ENCODE assay signal across 25 mouse cellular contexts in genomic region chr1:75363868-75364267, GRCm38 (mm10). TPM values are rescaled to one million over a fixed set of nuclear protein-coding genes. Genes with fewer than 3 reads are reported as not detected.
"Had no signal": no experiment of that assay in that cellular context is flagged by ENCODE, and none has a peak within 500 bp of the region (broad histone marks: within the 10 kb centered on the region; RNA-seq: fewer than 3 reads in every experiment).

No protein-coding gene starts in this region.

- DNase-seq: gastrocnemius, postnatal 10 days; gastrocnemius, postnatal 25 days; heart, adult 11 months; heart, adult 2 months; heart, postnatal 10 days; heart, postnatal 36 days; kidney, adult 11 months; kidney, adult 2 months; kidney, adult 9 months; kidney, postnatal 14 days; kidney, postnatal 36 days; layer of hippocampus, postnatal 36 days; liver; liver, embryonic 13.5 days had no signal

- ATAC-seq: hindbrain, postnatal 0 days; intestine, embryonic 16.5 days had no signal

- H3K36me3 ChIP-seq: hindbrain, embryonic 13.5 days; hindbrain, embryonic 15.5 days; kidney, embryonic 15.5 days; limb, embryonic 10.5 days; limb, embryonic 12.5 days; liver, embryonic 13.5 days had no signal

- H3K4me3 ChIP-seq: heart, adult 2 months; heart, embryonic 12.5 days; hindbrain, embryonic 13.5 days; hindbrain, embryonic 15.5 days; kidney, embryonic 15.5 days; limb, embryonic 10.5 days; limb, embryonic 12.5 days; liver, embryonic 13.5 days had no signal

- H3K27ac ChIP-seq: heart, adult 2 months; hindbrain, embryonic 13.5 days; hindbrain, embryonic 15.5 days; hindbrain, postnatal 0 days; kidney, embryonic 15.5 days; kidney, postnatal 0 days; limb, embryonic 10.5 days; limb, embryonic 12.5 days; liver, embryonic 13.5 days had no signal

- H3K9me3 ChIP-seq: heart, embryonic 12.5 days; hindbrain, embryonic 13.5 days; hindbrain, embryonic 15.5 days; kidney, embryonic 15.5 days; limb, embryonic 10.5 days; limb, embryonic 12.5 days; liver, embryonic 13.5 days had no signal

- H3K9ac ChIP-seq: heart, embryonic 12.5 days; hindbrain, embryonic 13.5 days; hindbrain, embryonic 15.5 days; kidney, embryonic 15.5 days; limb, embryonic 12.5 days; liver, embryonic 13.5 days had no signal

- H3K4me2 ChIP-seq: hindbrain, embryonic 13.5 days; hindbrain, embryonic 15.5 days; kidney, embryonic 15.5 days; limb, embryonic 12.5 days; liver, embryonic 11.5 days; liver, embryonic 13.5 days had no signal

RNA-seq across cellular contexts. Expression of gene Des, which starts 3.7 kb away (rescaled TPM):
- total RNA-seq: hematopoietic stem cell, adult 5-6 weeks had no signal
